Mouse (Mus musculus) spleen, adult 18-20 months (tissue): Measurements from ENCODE around the gene Flywch2.
A peak's percentile ranks its signal among the peaks of the same experiment; 100 is the strongest.

Experiments
- DNase-seq, 2 experiments: peaks; one replicate each; pipeline ENCODE4 v3.0.0; 2022; ENCODE audit warnings: mixed read lengths in 2 of 2

The Flywch2 gene

GRCm38 (mm10) chr17:23785561-23786471 is at the start of gene Flywch2:
Gene Flywch2 (minus strand): TSS chr17:23786081.
- peak in 1 of 2 experiments; percentile 51 for DNase-seq

GRCm38 (mm10) chr17:23831201-23831600 is 45.3 kb upstream of the Flywch2 start:
- no peak for DNase-seq

DNA sequence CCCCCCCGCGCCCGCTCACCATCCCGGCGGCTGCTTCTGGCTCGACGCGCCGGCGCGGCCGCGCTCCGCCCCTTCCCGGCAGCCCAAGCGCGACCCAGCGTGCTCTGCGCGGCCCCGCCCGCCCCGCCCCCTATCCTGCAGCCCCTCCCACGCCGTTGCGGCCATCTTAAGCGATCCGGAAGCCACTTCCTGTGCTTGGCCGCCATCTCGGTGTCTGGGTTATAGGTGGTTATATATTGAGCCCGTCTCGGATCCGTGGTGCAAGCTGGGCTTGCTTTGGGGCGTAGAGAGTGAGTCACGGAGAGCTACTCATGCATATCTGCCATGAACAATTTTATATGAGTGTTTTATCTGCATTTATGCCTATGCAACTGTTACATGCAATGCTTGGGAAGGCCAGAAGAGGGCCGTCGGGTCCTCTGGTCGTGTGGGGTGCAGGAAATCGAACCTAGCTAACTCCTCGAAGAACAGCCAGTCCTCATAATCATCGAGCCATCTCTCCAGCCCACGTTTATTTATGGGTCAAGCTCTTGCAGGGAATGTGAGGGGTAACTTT is 43.3 kb upstream of the Flywch2 start, which contains the start of gene Elob:
Elob (minus strand) TSS at position 73 of the 556 bp plus-strand sequence.
- DNase-seq: peak; percentile 73

DNA sequence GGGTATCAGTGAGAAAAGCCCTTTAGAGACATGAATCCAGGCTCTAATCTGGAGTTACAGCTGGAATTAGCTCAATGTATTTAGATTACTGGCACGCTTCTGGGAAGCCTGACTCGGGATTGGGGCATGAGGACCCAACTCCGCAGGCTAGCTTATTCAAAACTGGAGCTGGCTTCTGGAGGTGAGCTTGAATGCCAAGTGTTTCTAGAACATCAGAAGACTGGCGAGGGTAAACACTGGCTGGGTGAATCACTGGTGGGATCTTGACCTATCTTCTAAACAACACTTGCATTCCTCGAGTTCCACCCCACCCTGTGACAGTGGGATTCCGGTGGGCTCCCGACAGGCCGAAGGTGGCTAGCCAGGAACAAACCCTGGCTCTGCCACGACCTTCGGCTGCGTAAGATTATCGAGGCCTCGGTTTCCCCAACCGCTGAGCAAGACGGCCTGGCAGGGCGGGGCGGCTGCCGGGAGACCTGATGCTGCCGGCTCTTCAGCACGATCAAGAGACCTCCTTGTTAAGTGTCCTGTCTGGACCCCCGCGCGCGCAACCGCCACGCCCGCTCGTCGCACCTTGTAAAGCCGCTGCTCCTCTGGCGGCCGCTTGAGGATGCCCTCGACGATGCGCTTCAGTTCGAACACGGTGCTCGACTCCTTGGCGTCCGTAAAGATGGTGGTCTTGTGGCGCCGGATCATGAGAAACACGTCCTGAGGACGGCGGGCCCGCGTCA is 42.6 kb upstream of the Flywch2 start:
- peak; percentile 59 to 61 for DNase-seq

GRCm38 (mm10) chr17:23825591-23825990 is 39.7 kb upstream of the Flywch2 start:
- no peak for DNase-seq

DNA sequence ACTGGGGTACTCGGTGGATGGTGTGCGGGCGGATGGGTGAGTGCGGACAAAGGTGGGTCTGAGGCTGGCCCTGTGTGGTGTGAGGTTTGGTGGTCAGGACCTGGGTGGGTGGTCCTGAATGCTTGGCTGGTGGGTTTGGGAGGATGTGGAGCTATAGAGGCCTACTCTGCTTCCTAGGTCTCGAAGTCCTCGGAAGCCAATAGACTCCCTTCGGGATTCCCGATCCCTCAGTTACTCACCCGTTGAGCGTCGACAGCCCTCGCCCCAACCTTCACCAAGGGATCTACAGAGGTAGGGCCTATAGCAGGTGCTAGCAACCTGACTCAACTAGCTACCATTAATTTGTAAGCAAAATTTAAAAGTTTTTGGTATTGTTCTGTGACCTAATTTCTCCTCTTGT is 37.7 kb upstream of the Flywch2 start:
- DNase-seq: no peak

- no peak for DNase-seq
These were observed 37.1 kb upstream of the Flywch2 start for GRCm38 (mm10) chr17:23823018-23823417.

DNA sequence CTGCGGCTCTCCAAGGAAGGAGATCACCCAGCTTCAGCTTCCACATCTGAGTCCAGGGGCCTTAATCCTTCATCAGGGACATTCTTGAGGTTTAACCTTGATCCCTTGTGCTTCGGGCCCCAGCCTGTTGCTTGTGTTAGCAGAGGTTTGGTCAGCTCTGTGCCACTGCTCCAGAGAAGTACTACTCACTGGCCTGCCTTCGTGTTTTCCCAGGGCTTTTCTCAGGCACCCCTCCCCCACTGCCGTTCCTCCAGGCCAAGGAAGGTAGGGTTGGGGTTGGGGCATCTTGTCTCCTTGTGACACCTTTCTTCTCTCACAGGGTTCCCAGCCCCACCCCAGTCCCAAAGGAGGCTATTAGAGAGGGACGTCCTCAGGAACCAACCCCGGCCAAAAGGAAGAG is 36.2 kb upstream of the Flywch2 start:
- no peak for DNase-seq

DNA sequence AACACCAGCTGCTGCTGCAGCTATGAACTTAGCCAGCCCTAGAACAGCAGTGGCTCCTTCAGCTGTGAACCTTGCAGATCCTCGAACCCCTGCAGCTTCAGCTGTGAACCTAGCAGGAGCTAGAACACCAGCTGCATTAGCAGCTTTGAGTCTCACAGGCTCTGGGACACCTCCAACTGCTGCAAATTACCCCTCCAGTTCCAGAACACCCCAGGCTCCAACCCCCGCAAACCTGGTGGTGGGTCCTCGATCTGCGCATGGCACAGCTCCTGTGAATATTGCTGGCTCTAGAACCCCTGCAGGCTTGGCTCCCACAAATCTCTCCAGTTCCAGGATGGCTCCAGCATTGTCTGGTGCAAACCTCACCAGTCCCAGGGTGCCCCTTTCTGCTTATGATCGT is 34.9 kb upstream of the Flywch2 start:
- DNase-seq: no peak

- no peak for DNase-seq
These were observed 33.4 kb upstream of the Flywch2 start for GRCm38 (mm10) chr17:23819235-23819634.

DNA sequence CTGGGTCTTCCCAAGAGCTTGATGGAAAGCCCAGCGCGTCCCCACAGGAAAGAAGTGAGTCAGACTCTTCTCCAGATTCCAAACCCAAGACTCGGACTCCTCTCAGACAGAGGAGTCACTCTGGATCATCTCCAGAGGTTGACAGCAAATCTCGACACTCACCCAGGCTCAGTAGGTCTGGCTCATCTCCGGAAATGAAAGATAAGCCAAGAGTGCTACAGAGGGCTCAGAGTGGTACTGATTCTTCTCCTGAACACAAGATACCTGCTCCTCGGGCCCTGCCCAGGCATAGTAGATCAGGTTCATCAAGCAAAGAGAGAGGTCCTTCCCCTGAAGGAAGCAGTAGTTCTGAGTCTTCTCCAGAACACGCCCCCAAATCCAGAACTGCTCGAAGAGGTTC is 32.7 kb upstream of the Flywch2 start:
- DNase-seq: no peak

- DNase-seq: no peak
These were observed 29.8 kb upstream of the Flywch2 start for GRCm38 (mm10) chr17:23815641-23816040.

DNA sequence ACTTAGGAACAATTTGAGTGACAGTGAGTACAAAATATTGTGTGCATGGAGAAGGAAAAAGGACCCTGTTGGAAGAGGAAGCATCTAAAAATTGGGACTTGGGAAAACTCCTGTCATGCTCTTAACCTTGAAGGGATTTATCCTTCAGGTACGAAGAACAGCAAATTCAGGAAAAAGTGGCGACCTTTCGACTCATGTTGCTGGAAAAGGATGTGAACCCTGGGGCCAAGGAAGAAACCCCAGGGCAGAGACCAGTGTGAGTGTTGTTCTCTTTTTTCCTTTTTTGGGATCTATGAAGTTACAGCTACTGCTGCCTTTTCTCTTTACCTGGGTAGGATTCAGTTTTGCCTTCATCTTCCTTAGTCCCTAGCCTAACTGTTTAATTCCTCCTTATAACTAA is 22.0 kb upstream of the Flywch2 start:
- DNase-seq: no peak

DNA sequence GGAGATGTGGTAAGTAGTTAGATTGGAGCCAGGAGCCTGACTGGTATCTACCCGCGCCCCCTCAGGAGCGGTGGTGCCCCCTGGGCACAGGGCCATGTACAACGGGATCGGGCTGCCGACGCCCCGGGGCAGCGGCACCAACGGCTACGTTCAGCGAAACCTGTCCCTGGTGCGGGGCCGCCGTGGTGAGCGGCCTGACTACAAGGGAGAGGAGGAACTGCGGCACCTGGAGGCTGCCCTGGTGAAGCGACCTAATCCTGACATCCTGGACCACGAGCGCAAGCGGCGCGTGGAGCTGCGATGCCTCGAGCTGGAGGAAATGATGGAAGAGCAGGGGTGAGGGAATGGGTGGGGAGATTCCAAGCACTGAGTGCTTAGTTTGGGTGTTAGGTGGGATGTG is 21.0 kb upstream of the Flywch2 start:
- DNase-seq: no peak

DNA sequence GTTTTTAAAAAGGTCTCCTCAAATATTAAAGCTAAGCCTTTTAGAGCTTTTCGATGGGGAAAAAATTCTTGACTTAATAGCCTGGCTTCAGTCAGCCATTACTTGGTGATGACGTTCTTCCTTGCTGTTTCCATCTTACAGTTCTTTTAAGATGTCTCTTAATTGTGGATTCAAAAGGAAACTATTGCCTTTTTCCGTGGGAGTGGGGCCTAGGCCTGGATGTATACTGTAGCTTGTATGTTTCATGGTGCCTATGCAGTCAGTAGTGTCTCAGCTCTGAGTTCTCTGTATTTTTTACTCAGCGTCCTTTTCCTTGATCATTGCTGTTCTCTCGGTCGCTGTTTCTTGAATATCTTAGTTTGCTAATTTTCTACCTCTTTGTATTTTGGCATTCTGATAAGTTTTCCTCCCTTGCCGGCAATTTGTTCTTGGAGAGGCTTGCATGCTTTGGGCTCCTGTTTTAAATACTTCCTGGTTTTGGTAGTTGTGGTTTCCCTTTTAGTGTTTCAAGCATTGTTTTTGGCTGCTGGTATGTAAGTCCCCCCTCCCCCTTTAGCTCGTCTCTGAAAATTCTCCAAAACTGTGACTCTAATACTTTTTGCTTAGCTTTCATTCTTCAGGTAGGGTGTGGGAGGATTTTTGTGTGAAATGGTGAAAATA is 18.7 kb upstream of the Flywch2 start:
- no peak for DNase-seq

GRCm38 (mm10) chr17:23803366-23804041 is 17.6 kb upstream of the Flywch2 start:
- DNase-seq: peak in 1 of 2 experiments; percentile 72

GRCm38 (mm10) chr17:23802746-23803365 is 17.0 kb upstream of the Flywch2 start:
- peak; percentile 89 to 97 for DNase-seq

GRCm38 (mm10) chr17:23801627-23802026 is 15.7 kb upstream of the Flywch2 start:
- DNase-seq: no peak

GRCm38 (mm10) chr17:23797316-23797715 is 11.4 kb upstream of the Flywch2 start:
- DNase-seq: no peak

DNA sequence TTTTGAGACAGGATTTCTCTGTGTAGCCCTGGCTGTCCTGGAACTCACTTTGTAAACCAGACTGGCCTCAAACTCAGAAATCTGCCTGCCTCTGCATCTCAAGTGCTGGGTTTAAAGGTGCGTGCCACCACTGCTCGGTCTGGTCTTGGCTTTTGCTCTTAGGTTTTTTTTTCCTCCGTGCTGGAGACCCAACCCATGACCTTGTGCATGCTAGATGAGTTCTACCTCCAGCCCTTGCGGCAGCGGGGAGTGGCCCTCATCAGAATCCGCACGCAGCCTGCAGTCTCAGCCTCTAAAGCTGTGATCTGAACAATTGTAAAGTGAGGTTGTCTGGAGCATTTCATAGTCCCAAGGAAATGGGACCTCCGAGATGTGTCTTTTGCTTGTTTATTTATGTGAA is 9.4 kb upstream of the Flywch2 start:
- DNase-seq: no peak

DNA sequence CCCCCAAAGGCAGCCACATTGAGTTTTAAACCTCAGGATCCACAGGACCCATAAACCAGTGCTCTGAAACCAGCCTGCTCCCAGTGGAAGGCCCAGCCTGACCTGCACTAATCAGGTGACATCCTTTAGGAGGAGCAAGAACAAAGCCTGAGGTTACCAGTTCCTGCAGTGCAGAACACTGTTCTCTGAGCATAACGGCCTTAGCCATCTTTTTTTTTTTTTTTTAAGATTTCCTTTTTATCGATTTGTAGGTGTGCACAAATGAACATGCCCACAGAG is 5.1 kb upstream of the Flywch2 start:
- DNase-seq: no peak
